Mouse (Mus musculus): ENCODE data around the gene Erg28.
A peak's percentile ranks its signal among the peaks of the same experiment; 100 is the strongest.

Gene Erg28

GRCm38 (mm10) chr12:85813599-85813998 lies 10.8 kb downstream of the Erg28 start:
- DNase-seq (ENCODE audit: low read depth, low spot score) = peak; percentile 53

- no peak for DNase-seq (ENCODE audit: low read depth, low spot score)
Observed at GRCm38 (mm10) chr12:85811676-85812075, 12.7 kb downstream of the Erg28 start.

GRCm38 (mm10) chr12:85810959-85811358 lies 13.4 kb downstream of the Erg28 start:
- DNase-seq (ENCODE audit: low read depth, low spot score) = no peak

- DNase-seq (ENCODE audit: low read depth, low spot score) = no peak
Observed at GRCm38 (mm10) chr12:85809726-85810125, 14.6 kb downstream of the Erg28 start.

- DNase-seq (ENCODE audit: low read depth, low spot score) = no peak
Observed at GRCm38 (mm10) chr12:85800031-85800430, 24.3 kb downstream of the Erg28 start.

GRCm38 (mm10) chr12:85795551-85795950 lies 28.8 kb downstream of the Erg28 start:
- DNase-seq (ENCODE audit: low read depth, low spot score) = no peak

- DNase-seq (ENCODE audit: low read depth, low spot score) = no peak
Observed at GRCm38 (mm10) chr12:85794094-85794493, 30.3 kb downstream of the Erg28 start.

GRCm38 (mm10) chr12:85792821-85793346 lies 31.5 kb downstream of the Erg28 start:
- no peak for DNase-seq (ENCODE audit: low read depth, low spot score)

- DNase-seq (ENCODE audit: low read depth, low spot score) = no peak
Observed at GRCm38 (mm10) chr12:85792158-85792557, 32.2 kb downstream of the Erg28 start.

- DNase-seq (ENCODE audit: low read depth, low spot score) = peak; percentile 24
Observed at GRCm38 (mm10) chr12:85784916-85785815, 39.2 kb downstream of the Erg28 start.

GRCm38 (mm10) chr12:85781606-85782005 lies 42.7 kb downstream of the Erg28 start:
- no peak for DNase-seq (ENCODE audit: low read depth, low spot score)

GRCm38 (mm10) chr12:85779707-85780106 lies 44.6 kb downstream of the Erg28 start:
- DNase-seq (ENCODE audit: low read depth, low spot score) = no peak

- no peak for DNase-seq (ENCODE audit: low read depth, low spot score)
Observed at GRCm38 (mm10) chr12:85778962-85779361, 45.4 kb downstream of the Erg28 start.

GRCm38 (mm10) chr12:85771356-85771755 lies 53.0 kb downstream of the Erg28 start:
- no peak for DNase-seq (ENCODE audit: low read depth, low spot score)

GRCm38 (mm10) chr12:85767750-85768149 lies 56.6 kb downstream of the Erg28 start:
- DNase-seq (ENCODE audit: low read depth, low spot score) = no peak

- DNase-seq (ENCODE audit: low read depth, low spot score) = no peak
Observed at GRCm38 (mm10) chr12:85766287-85766686, 58.1 kb downstream of the Erg28 start.
